Mouse (Mus musculus) embryonic facial prominence, embryonic 12.5 days (tissue): ENCODE measurements around the gene Rab10. TPM values are rescaled to one million over a fixed set of nuclear protein-coding genes. Genes with fewer than 3 reads are reported as not detected.
A peak's percentile ranks its signal among the peaks of the same experiment; 100 is the strongest.

ENCODE experiments used
- ATAC-seq: fragments of 200-750 bp; cut with Nextera tagmentation; 2 replicates; pipeline ENCODE4 v1.8.0; 2017; ENCODE audit not compliant: insufficient number of reproducible peaks, insufficient read depth, low FRiP score, low TSS enrichment
- H3K27ac ChIP-seq: fragments of 300-500 bp; sonication (generic); 2 replicates; pipeline ENCODE4 v1.5.1; 2016; ENCODE audit warnings: mild to moderate bottlenecking
- H3K27me3 ChIP-seq: fragments of 300-500 bp; sonication (generic); 2 replicates; pipeline ENCODE4 v1.6.1; 2016; ENCODE audit warnings: mild to moderate bottlenecking, moderate library complexity
- H3K36me3 ChIP-seq: fragments of 300-500 bp; sonication (generic); 2 replicates; pipeline ENCODE4 v1.6.1; 2016; ENCODE audit warnings: mild to moderate bottlenecking
- H3K4me1 ChIP-seq: fragments of 300-500 bp; sonication (generic); 2 replicates; pipeline ENCODE4 v1.6.1; 2016
- H3K4me2 ChIP-seq: fragments of 300-500 bp; sonication (generic); replicated peaks from 2 replicates; pipeline ENCODE4 v1.6.1; 2016; ENCODE audit warnings: mild to moderate bottlenecking, moderate library complexity
- H3K4me3 ChIP-seq: fragments of 300-500 bp; sonication (generic); 2 replicates; pipeline ENCODE4 v1.5.1; 2016; ENCODE audit warnings: mild to moderate bottlenecking
- H3K9ac ChIP-seq: fragments of 300-500 bp; sonication (generic); 2 replicates; pipeline ENCODE4 v1.6.1; 2016; ENCODE audit warnings: mild to moderate bottlenecking, moderate library complexity
- H3K9me3 ChIP-seq: fragments of 300-500 bp; sonication (generic); 2 replicates; pipeline ENCODE4 v1.6.1; 2016; ENCODE audit warnings: mild to moderate bottlenecking, moderate library complexity
- WGBS: fragments of 180-500 bp; shearing (Covaris S2); methylation state at CpG from one replicate; pipeline ENCODE4 v1.1.7; 2016; 5-methylcytosine and 5-hydroxymethylcytosine counted together
- polyA plus RNA-seq: library from polyadenylated mRNA; unstranded; fragments of >200 nt; fragmentation: Nextera tagmentation; extraction: Ambion mirVana; gene quantifications from 2 replicates; pipeline ENCODE4 v1.2.1, GENCODE M21; 2016

Rab10 gene
- polyA plus RNA-seq, 1 experiment from 2014 or later = 121 TPM

DNA sequence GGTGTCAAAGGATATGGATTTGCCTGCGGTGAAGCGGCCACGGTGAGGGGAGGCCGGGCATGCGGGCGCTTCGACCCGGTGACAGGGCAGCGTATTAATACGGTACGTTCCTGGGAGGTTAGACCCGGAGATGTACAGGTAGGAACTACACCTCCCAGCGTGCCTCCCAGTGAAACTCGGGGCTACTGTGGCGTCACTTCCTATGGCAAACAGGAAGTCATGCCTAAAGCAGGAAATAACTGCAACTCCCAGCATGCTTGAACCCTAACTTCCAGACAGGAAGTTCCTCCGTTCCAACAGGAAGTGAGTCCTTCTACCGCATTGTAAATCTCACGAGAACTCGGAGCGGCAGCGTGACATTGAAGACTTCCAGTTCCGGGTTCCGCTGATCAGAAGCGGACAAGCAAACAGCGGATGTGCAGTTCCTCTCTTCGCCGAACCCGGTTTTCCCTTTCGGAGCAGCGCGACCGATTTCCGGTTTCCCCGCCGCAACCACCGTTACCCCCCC is 74.6 kb downstream of the Rab10 start:
- no peaks in the 10 kb centered on the region for H3K4me1 ChIP-seq
- H3K4me2 ChIP-seq = peak overlapping the region; percentile 52
- H3K4me3 ChIP-seq = peak overlapping the region; percentile 58
- peaks cover 35% of the 10 kb centered on the region for H3K36me3 ChIP-seq
- peak overlapping the region; percentile 47 for H3K9ac ChIP-seq
- H3K27ac ChIP-seq = peak overlapping the region; percentile 83
- H3K27me3 ChIP-seq = no peaks in the 10 kb centered on the region
- H3K9me3 ChIP-seq = peaks cover 17% of the 10 kb centered on the region
- 22% methylated on average over 34 of the region's 36 CpGs for WGBS
- ATAC-seq = peak; percentile 89

- no peak overlapping the region for H3K4me2 ChIP-seq
- no peak for ATAC-seq
- no peak overlapping the region for H3K4me3 ChIP-seq
- H3K27me3 ChIP-seq = no peaks in the 10 kb centered on the region
- no peak overlapping the region for H3K27ac ChIP-seq
- no peak overlapping the region for H3K9ac ChIP-seq
- peaks cover 24% of the 10 kb centered on the region for H3K36me3 ChIP-seq
- WGBS = 86% methylated on average over 1 of the region's 1 CpGs
- no peaks in the 10 kb centered on the region for H3K4me1 ChIP-seq
- H3K9me3 ChIP-seq = peaks cover 9% of the 10 kb centered on the region
Observed at GRCm38 (mm10) chr12:3234061-3234460, 75.7 kb downstream of the Rab10 start.

- ATAC-seq = no peak
- H3K9ac ChIP-seq = no peak overlapping the region
- 69% methylated on average over 2 of the region's 2 CpGs for WGBS
Observed at GRCm38 (mm10) chr12:3223352-3223751, 86.4 kb downstream of the Rab10 start.

GRCm38 (mm10) chr12:3210181-3210580 is 99.6 kb downstream of the Rab10 start:
- Histone ChIP-seq H3K4me1 (no peaks in the 10 kb centered on the region), H3K4me2 (no peak overlapping the region), H3K36me3 (no peaks in the 10 kb centered on the region), H3K27me3 (no peaks in the 10 kb centered on the region), H3K27ac (no peak overlapping the region), H3K9ac (no peak overlapping the region), H3K4me3 (no peak overlapping the region), H3K9me3 (no peaks in the 10 kb centered on the region)
- no peak for ATAC-seq
- 80% methylated on average over 2 of the region's 2 CpGs for WGBS

More at GRCm38 (mm10) chr12:3223352-3223751, 86.4 kb downstream of the Rab10 start:
- Histone ChIP-seq H3K4me2 (no peak overlapping the region), H3K27me3 (no peaks in the 10 kb centered on the region), H3K9me3 (no peaks in the 10 kb centered on the region), H3K27ac (no peak overlapping the region), H3K36me3 (no peaks in the 10 kb centered on the region), H3K4me3 (no peak overlapping the region), H3K4me1 (no peaks in the 10 kb centered on the region)

GRCm38 (mm10) chr12:3209163-3209562 is 100.6 kb downstream of the Rab10 start:
- Histone ChIP-seq H3K36me3 (no peaks in the 10 kb centered on the region), H3K9ac (no peak overlapping the region), H3K27ac (no peak overlapping the region), H3K4me3 (no peak overlapping the region), H3K9me3 (no peaks in the 10 kb centered on the region), H3K4me2 (no peak overlapping the region), H3K4me1 (no peaks in the 10 kb centered on the region), H3K27me3 (no peaks in the 10 kb centered on the region)
- WGBS = 49% methylated on average over 1 of the region's 1 CpGs
- no peak for ATAC-seq

Other genes starting within 250 kb of the Rab10 start
- gene Kif3c, start 55.2 kb upstream of the Rab10 start, polyA plus RNA-seq = 26.1 and 28.1 TPM in 2 replicates
- 19.6 and 19.9 TPM in 2 replicates for gene Asxl2, start 116.9 kb upstream of the Rab10 start, polyA plus RNA-seq